Mouse (Mus musculus): Measurements from ENCODE around the gene Terf2ip.

Gene Terf2ip

GRCm38 (mm10) chr8:112011816-112012242 is 631 bp downstream of the Terf2ip start:
- peak in 1 of 2 experiments; percentile 45 for DNase-seq

- DNase-seq, result no peak
Measured at GRCm38 (mm10) chr8:112014936-112015335, 3.7 kb downstream of the Terf2ip start, which contains the start of gene Gm6793. Gene Gm6793, minus strand, starts transcription at chr8:112015036.

DNA sequence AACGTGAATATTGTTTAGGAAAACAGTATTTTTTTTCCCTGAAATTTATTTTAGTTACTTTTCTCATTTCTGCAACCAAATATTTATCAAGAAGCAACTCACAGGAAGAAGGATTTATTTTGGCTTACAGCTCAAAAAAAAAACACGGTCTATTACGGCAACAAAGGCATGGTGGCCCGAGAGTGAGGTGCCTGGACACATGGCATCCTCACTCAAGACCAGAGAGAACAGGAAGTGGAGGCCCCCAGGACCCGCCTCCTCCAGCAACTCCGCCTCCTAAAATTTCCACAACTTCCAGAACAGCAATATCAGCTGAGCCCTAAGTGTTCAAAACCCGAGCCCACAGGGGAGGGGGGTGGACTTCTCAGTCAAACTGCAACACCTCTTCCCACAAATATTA is 18.3 kb downstream of the Terf2ip start:
- no peak for DNase-seq

DNA sequence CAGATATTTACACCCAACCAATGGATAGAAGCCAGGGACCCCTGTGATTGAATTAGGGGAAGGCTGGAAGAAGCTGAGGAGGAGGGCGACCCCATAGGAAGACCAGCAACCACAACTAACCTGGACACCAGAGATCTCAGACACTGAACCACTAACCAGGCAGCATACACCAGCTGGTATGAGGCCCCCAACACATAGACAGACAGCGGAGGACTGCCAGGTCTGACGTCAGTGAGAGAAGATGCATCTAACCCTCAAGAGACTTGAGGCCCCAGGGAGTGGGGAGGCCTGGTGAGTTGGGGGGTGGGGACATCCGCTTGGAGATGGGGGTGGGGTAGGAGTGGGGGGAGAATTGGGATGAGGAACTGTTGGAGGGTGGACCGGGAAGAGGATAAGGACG is 19.5 kb downstream of the Terf2ip start:
- no peak for DNase-seq

DNA sequence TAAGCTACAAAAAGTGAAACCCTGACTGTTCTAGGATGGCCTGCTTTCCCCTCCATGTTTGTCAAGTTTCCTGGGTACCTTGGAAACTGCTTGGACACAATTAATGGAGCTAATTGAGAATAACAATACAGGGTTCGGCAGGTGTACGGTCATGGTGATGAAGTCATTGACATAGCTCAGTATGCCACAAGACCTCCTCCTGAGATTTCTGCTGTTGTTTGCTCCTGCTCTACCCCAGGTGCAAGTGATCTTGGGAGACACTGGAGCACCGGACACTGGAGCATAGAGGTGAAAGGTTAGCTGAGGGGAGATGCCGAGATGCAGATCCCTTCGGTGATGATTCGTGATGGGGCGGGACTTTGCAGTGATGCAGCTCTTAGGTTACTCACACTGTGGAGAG is 21.9 kb downstream of the Terf2ip start:
- DNase-seq, result no peak

- DNase-seq, result peak; percentile 15 to 34
Measured at GRCm38 (mm10) chr8:112034603-112035002, 23.4 kb downstream of the Terf2ip start.

DNA sequence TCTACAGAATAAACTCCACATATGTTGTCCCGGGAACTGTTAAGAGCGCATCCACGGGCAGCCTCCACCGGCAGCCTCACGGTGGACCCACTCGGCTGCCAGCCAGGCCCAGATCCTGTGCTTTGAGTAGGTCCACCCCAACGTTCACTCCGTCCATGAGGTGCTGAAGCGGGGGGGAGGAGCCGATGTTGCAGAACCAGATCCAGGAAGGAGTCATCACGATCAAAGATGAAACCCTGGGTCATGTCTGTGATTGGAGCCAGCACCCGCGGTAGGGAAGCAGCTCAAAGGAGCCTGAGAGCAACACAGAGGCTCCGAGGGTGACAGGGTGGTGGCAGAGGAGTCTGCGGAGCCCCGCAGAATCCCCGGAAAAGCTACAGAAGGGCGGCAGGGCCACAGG is 26.3 kb downstream of the Terf2ip start:
- DNase-seq, result no peak

- DNase-seq, result peak in 1 of 2 experiments; percentile 12
Measured at GRCm38 (mm10) chr8:112045182-112045581, 34.0 kb downstream of the Terf2ip start.

DNA sequence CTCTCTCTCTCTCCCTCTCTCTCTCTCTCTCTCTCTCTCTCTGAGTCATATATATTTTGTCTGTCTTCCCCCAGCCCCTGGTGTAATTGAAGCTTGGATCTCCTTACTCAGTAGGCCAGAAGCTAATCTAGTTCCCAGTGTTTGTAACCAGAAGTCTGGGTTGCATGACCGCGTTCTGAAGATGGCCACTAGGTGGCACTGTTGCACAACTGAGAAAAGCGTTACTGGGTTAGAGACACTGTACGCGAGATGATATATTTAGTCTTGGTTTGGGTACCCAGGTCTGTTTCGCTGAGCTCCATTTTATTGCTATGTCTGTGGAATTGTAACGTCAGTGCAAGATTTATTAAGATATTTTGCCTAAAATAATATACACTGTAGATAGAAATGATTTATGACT is 34.7 kb downstream of the Terf2ip start:
- DNase-seq, result peak; percentile 77 to 86

DNA sequence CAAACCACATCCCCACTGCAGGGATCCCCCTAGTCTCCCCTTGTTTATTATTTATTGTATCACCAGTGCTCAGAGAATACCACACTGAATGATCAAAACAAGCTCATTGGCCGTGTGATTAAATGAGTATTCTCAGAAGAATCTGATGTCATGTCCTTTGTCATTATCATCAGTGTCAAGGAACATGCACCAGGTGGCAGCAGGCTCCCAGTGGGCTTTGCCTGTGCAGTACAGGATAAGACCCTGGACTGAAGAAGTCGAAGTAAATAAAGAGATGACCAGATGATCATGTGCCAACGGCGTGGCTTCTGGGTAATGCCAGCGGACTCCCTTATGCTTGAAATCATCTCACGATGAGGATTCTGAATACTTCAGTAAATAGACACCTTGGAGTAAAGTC is 37.1 kb downstream of the Terf2ip start:
- no peak for DNase-seq

DNA sequence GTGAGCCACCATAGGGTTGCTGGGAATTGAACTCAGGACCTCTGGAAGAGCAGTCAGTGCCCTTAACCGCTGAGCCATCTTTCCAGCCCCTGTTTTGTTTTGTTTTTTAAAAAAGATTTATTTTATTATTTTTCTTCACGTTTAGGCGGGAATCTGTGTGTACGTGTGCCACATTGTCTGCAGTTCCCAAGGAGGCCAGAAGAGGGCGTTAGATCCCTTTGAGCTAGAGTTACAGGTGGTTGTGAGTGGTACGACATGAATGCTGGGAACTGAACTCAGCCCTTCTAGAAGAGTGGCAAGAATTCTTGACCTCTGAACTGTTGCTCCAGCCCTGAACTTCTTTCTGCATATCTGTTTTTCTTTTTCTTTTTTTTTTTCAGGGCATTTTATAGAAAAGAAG is 38.8 kb downstream of the Terf2ip start:
- DNase-seq, result no peak

- no peak for DNase-seq
Measured at GRCm38 (mm10) chr8:112051537-112051936, 40.3 kb downstream of the Terf2ip start.

GRCm38 (mm10) chr8:112054456-112054855 is 43.3 kb downstream of the Terf2ip start:
- no peak for DNase-seq

- DNase-seq, result peak; percentile 18 to 40
Measured at GRCm38 (mm10) chr8:112061372-112061771, 50.2 kb downstream of the Terf2ip start.
